Mouse (Mus musculus) layer of hippocampus, postnatal 36 days (tissue): Measurements from ENCODE around the gene Knop1. TPM values are rescaled to one million over a fixed set of nuclear protein-coding genes. Genes with fewer than 3 reads are reported as not detected.

Source experiments
- DNase-seq, 2 experiments: peaks; one replicate each; pipeline ENCODE4 v3.0.0; 2022
- total RNA-seq, 2 experiments: library from RNA; stranded (reverse); gene quantifications; 2 replicates each; pipeline ENCODE4 v1.2.3; 2021

Knop1 gene
- total RNA-seq, 2 experiments from 2014 or later: 28.8 to 29.4 TPM

DNA sequence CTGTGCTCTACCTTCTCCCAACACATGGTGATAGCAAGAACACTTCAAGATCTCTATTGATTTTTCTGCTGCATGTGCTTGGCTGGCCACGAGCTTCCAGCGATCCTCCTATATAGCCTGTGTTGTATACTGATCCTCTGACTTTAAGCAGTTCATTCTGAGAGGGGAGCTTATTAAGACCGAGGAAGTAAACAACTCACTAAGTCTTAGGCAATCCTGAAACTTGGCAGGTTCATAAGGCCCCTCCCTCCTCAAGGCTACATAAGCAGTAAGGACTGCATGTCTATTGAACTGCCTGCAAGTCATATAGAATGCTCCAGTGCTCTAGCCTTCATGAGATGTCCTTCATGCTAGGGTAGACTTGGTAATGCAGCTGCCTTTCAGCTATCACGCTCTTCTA, 9.7 kb downstream of the Knop1 start:
- DNase-seq: no peak

DNA sequence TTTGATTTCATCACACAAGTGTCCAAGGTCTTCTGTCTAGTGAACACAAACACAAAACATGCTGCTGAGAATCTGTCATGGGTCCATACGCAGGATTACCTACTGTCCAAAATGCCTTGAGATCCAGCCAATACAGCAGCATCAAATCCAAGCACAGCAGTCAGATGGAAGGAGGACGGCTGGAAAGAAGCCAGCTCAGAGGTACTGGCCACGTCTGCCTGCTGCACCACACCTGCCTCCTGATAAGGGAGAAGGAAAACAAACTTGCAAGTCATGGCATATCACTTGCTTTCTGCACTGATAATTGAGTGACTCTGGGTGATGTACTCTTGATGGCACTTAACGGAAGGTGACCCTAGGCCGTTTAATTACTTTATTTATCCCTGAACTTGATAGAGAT, 10.9 kb downstream of the Knop1 start:
- no peak for DNase-seq

DNA sequence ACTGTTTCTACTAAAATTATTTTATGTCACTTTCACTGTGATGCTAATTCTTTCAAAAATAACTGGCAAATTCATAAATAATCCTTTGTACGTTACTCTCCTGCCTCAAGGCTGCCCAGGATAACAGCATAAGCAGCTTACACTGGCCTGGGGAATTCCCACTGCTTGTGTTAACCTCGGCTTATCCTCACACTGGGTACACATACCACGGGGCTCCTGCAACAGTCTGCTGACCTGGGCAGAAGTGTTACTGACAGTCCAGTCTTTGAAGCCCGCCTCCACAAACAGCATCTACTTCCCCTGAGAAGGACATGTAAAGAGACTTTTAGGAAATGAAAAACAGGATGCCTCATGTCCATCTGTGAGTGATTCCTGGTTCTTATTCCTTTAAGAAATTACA, 13.1 kb downstream of the Knop1 start:
- no peak for DNase-seq

DNA sequence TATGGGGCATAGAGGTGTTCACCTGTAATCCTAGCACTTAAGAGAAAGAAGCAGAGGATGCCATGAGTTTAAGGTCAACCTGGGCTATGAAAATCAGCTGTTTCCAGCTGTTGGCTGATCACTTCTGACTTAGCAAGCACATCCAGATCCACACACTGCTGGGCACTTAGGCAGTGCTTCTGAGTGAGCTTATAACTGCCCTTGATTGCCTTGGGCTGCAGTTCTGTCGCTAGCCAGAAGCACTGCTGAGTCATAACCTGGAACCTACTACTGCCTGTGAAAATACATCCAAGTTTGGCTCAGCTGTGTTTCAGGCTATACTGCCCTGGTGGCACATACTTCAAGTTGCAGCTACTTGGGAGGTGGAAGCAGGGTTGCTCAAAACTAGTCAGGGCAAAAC, 14.3 kb downstream of the Knop1 start:
- no peak for DNase-seq

DNA sequence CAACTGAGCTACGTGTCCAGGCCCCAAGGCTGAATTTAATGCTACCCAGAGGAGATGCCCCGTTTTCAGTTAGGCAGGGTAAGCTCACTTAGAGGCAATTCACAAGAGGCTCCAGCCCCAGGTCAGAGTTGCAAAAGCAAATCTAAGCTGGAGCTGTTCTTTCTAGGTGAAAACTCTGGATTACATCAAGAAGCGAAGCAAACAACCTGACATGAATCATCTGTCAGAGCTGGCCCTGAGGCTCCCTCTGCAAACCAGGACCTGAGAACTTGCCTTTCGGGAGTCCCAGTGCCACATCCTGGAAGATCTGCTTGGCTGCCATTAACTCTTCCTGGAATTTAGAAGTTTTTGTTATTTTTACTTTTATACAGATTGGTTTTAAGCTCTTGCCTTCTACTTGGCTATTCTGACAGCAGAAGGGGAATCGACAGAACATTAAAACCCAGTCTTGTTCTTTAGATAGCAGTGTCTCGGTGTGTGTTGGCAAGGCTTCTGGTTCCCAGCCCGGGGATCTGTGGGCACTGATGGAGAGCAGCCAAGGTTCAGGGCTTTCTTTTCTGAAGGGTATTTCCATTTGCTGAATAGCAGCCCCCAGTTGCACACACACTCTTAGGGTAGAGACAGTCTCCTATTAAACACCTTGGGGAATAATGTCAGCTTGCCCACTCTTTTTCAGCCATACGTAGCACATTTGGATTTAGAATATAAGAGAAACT, 14.9 kb downstream of the Knop1 start:
- peak in 1 of 2 experiments; percentile 31 for DNase-seq

DNA sequence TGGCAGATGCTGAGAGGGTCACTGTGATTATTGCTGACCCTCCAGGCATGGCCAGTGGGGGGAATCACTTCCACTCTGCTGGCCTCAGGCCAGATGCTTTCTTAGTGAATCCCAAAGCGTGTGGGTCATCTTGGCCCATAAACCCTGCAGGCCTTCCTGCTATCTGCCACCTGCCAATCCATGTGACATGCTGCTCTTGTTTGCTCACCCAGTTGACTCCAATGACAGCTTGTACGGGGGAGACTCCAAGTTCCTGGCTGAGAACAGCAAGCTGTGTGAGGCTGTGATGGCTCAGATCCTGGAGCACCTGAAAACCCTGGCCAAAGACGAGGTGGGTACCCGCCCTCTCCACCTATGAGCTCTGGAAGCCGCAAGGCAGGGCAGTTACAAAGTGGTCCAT, 18.2 kb downstream of the Knop1 start:
- DNase-seq: peak in 1 of 2 experiments; percentile 22

DNA sequence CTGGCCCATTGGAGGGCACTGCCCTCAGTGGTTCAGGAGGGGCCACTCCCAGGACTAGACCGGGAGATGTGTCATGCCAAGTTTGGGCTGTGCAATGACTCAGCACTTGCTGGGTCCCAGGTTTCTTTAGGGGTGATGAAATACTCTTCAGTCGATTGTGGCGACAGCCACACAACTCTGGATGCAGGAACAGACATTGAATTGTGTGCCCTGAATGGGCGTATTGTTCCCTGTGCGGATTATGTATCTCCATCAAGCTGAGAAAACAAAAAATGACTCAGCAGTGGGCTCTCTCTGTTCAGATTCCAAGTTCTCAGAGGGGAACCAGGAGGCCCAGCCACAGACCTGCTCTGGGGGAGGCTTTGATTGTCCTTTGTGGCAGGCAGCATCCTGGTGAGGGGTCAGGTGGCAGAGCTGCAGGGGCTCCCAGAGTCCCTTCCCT, 28.1 kb downstream of the Knop1 start:
- DNase-seq: peak in 1 of 2 experiments; percentile 22

DNA sequence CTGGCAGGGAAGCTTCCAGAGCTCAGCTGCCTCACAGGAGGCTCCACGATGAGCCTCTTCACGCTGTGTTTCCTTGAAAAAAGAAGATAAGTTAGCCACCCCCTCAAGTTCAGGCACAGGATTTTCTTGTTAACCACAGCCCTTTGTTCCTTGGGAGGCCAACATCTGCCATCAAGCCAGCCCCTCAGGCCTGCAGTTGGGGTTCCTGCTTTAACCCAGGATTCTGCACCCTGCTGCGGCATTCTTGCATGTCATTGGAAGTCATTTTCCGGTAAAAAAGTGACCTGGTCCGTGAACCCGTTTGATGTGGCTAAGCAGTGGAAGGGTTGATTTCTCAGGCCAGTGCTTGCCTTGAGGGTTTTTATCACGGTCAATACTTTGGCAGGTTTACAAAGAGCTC, 31.6 kb downstream of the Knop1 start:
- DNase-seq: no peak

DNA sequence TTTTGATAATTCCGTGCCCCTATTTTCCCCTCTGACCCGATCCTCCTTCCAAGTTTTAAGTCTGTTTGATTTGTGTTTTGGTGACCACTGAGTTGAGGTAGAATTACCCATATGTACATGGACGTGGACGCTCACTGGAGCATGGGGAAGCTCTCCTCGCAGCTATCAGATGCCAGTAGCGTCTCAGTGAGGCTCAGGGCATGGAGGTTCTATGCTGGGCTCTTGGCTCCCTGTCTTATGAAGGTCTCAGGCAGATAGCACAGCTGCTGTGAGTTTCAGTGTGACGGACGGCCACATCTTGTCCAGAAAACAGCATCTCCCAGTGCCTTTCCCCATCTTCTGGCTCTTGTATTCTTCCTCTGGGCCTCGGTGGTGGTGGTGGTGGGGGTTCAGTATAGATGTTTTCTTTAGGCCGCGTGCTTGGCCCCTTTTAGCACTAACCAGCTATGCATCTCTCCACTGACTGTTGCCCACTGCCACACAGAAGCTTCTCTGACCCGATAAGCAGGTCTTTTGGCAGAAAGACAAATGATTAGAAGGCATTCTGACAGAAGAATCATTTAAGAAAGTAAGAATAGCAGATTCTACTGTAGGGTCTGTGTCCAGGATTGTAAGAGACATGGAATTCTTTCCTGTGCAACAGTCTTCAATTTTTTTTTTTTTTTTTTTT, 34.0 kb downstream of the Knop1 start:
- no peak for DNase-seq

DNA sequence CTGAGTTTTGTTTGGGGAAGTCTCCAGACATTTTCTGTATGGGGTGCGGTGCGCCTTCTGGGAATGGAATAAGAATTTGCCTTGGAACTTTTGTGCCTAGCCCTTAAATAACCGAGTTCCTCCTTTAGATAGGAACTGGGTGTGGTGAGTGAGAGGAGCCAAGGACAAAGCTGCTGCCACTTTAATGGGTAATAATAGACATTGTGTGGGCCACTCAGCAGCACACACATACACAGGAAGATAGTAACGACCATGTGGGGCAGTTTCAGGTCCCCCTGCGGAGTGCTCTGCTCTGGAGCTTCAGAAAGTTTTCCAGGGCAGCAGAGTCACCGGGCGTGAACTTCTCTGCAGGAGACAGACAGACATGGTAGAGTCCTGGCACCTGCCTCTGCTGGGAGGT, 34.7 kb downstream of the Knop1 start:
- DNase-seq: no peak

DNA sequence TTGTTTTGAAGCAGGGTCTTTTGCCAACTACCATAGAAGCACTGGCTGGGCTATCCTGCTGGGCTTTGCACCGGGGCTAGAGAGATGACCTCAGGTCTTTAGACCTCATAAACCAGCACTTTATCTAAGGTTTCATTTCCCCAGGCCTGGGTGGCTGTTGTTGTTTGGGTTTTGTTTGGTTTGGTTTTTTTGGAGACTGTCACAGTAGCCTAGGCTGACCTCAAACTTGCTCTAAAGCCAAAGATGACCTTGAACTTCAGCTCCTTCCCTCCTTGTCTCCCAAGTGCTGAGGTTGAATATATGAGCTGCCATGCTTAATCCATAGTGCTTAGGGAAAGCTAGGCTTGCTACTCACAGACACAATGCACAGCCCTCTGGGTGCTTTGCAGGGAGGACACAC, 36.4 kb downstream of the Knop1 start:
- no peak for DNase-seq

DNA sequence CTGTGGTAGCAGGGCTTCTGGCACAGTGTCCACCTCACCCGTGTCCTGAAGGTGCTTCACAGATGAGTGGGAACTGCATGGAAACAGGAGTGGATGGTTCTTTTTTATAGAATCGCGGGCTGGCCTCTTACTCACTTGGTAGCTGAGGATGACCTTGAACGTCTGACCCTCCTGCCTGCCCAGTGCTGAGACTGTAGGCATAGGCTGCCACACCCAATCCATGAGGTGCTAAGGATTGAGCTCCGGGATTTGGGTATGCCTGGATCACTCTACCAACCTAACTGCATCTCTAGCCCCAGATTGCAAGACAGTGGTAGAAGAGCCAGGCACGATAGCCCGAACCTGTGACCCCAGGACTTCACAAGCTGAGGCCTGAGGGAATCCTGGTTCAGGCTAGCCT, 38.3 kb downstream of the Knop1 start:
- DNase-seq: no peak

DNA sequence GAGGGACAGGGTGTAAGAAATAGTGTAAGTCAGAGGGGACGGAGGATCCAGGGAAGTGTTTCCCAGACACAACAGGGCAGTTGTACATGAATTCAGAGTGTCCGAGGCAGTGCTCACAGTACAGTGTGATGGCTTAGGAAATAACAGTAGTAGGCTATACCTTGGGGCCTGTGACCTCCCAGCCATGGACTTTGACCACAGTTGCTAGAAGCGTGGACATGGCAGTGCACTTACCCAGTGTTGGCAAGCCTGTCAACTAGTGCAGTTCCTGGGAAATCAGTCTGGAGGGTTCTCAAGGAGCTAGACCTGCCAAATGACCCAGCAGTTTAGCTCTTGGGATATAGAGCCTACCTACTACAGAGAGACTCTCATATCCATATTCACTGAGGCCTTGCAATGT, 39.8 kb downstream of the Knop1 start:
- DNase-seq: no peak

DNA sequence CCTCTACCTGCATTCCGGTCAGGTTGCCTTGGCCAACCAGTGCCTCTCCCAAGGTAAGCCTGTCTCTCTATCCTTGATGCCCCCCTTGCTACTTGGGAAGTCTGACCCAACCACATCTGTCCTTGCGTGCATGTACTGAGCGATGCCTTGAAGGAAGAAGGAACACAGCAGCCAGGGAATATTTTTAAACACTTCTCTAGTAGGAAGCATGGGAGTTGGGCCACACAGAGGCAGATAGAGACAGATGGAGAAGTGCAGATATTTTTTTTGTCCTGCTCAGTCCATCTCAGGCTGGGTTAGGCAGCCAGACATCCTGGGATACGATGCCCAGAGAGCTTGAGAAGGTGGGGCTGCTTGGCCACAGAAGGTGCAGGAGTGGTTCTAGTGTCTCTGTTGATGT, 42.5 kb downstream of the Knop1 start:
- DNase-seq: no peak

DNA sequence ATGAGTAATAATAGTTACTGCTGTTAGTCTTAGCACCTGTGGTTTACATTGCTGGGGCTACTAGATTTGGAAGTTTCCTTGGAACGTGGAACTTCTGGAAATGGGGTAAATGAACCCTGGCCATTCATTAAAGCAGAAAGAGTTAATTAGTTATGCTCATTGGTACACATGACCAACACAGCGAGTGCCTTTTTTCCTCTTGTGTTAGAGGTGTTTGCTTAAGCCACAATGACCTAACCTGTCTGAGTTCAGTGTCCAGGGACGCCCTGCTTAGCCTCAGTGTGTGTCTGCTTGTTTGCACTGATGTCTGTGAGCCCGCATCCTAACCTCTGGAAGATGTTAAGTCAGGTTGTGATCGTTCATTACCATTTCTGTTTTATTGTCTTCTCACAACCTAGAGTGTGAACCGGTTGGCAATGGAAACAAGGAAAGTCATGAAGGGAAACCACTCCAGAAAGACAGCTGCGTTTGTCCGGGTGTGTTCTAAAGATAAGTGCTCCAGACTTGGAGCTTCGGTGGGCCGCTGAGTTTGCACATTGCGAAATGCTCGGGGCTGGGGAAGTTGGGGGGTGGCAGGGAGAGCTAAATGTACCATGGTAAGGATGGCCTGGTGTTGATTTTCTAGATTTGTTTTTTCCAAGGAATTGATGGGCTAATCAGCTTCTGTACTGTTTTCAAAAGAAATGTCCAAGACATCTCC, 44.5 kb downstream of the Knop1 start:
- DNase-seq: no peak

DNA sequence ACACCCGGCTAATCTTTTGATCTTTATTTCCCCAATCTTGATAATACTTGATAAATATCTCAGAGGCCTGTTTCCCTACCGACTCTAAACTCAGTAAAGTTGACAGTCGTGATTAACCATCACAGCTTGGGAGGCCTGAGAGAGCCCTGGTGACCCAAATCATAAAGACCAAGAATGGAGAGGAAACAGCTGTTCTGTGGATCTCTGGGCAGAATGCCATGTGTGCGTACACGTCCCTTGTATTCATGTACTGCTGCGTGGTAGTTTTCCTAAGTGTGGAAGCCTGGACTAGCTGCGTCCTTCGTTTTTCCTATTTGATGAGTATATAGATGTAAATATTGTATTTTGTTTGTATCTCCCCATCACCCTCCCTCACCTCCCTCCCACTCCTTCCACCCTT, 48.2 kb downstream of the Knop1 start:
- DNase-seq: no peak

DNA sequence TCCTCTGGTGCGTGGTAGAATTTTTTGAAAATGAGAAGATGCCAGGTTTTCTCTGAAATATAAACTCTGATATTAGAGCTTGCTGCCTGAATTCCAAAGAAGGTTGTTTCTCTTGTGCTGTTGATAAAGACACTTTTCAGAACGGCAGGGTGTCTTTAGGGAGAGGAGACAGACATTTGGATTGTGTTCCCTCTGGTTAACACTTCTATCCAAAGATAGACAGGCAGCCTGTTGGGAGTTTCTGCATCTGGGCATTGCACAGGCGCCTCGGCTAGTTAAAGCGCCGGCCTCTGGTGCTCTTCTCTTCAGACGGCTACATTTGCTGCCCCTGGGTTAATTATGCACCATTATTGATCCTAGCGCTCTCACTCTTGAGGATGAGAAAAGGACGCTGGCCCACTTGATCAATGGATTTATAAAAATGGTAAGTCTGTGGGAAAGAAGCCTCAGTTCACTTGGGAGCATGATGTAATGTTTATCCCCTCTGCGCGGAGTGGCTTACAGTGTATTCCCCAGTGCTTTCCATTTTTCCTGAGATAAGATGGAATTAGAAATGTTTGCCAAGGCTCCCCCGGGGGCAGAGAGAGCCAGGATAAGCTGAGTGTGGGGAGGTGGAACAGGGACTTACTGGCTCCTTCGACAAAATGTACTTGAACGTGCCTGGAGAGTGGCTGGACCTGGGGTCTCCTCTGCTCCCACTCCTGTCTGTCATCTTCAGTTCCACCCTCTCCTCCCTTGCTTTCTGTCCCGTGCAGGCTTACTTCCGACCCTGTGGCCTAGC, 49.2 kb downstream of the Knop1 start:
- DNase-seq: no peak

DNA sequence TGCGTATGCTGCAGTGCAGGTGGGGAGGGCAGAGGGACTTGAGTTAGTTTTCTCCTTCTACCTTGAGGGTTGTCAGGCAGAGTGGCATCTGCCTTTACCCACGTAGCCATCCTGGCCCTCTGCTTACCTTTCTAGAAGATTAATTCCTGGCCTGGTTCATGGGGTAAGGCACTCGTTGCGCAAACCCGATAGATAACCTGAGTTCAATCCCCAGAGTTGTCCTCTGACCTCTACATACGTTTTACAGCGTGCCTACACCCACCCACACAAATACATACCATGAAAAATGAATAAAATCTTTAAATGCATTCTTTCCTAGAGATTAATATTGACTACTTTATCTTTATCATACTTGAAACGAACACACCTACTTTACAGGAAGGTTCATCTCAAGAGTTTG, 52.6 kb downstream of the Knop1 start:
- DNase-seq: no peak

DNA sequence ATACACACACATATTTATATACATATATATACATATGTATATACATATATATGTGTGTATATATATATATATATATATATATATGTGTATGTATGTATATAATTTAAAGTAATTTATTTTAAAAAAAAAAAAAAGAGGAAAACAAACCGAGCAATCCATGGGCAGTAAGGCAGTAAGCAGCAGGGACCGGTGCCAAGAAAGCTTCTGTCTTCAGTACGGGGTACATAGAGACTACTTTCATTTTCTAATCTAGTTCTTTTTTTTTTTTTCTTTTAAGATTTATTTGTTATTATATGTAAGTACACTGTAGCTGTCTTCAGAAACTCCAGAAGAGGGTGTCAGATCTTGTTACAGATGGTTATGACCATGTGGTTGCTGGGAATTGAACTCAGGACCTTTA, 54.3 kb downstream of the Knop1 start:
- DNase-seq: no peak

DNA sequence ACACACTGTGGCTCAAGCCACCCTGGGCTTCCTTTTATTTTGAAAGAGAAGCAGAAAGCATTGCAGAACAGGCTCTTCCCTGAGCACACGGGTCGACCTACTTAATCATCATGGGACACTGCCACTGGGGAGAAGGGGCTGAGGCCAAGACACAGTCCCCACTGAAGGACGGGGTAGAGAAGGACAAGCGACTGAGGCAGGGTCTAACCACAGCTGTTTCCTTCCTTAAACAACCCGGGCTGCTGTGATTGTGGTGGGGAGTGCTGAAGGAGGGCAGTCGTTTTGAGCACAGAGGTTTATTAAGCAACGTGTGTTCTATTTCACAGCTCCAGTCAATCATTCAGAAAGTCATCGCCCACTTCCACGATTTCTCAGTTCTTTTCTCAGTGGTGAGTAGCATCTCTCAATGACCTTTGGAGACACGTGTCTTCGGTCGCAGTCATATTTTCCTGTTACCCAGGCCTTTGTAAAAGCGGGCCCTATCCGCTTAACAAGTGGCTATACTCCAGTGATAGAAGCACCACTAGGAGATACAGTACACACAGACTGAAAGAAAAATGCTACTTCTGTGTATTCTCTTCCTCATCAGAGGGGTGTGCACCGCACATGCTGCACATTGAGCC, 55.8 kb downstream of the Knop1 start:
- DNase-seq: no peak

DNA sequence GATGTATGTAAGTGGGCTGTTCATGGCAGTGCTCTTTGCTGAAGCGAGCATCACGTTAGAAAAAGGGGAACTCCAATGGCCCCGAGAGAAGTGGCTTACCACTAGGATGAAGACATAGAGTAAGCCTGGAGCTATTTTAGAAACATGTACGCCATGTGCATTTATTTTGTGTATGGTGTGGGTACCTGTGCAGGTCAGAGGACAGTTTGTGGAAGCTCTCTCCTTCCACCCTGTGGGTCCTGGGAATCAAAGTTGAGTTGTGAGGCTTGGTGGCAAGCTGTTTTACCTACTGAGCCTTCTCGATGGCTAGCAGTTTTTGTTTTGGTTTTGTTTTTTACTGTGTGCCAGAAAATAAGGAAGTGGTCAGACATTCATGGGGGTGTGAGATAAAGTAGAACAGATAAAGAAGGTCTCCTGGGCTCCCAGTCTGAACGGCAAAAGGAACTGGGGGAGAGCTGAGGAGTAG, 57.9 kb downstream of the Knop1 start:
- DNase-seq: no peak

DNA sequence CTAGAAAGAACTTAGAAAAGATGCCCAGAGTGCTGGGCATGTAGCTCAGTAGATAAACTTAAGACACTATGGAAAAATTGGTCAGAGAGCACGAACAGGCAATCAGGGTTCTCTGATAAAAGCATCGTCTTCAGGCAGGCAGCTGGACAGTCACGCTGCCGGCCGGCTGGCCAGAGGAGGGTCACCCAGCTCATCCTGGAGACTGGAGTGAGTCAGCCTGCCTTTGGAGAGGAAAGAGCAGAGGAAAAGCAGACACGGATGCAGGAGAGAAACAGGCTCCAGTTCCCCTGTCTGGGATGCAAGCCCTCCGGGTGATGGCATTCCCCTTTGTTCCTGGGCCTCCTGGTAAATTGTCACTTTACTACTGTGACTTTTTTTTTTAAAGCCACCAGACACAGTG, 58.5 kb downstream of the Knop1 start:
- no peak for DNase-seq
